8 mouse cellular contexts compared by ENCODE assay signal in the genomic region with DNA sequence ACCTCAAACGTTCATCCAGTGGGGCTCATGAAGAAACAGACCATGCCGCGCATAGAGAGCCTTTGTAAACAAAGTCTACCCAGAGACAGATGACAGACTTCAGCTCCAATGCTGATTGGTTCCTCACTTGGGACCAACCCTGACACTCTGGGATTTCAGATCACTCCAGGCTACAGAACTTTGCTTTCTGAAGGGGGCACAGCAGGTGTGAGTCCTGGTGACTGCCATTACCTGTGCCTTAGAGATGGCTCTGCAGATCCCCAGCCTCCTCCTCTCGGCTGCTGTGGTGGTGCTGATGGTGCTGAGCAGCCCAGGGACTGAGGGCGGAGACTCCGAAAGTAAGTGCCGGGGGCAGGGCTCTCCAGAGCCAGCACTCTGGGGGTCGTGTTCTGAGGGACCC. TPM values are rescaled to one million over a fixed set of nuclear protein-coding genes. Genes with fewer than 3 reads are reported as not detected.
DNase-seq lines count a peak whose midpoint lies in the region; ATAC-seq and TF ChIP-seq lines count a peak whose summit lies in the region.

No protein-coding gene starts in this region.

- 0 out of 2 replicates have a peak, but pooled peaks cover 6% of the 10 kb centered on the region for H3K4me1 ChIP-seq in embryonic facial prominence, embryonic 12.5 days
- H3K4me1 ChIP-seq in heart, embryonic 11.5 days (ENCODE audit: control insufficient read depth, insufficient read depth, low read length), result no peaks in the 10 kb centered on the region; the same call in 1 of the 2 replicates
- peaks cover 12% of the 10 kb centered on the region; the same call in 1 of the 2 replicates for H3K4me1 ChIP-seq in kidney, embryonic 14.5 days (ENCODE audit: control insufficient read depth, insufficient read depth, low read length)
- 0 out of 2 replicates have a peak, but pooled peaks cover 3% of the 10 kb centered on the region for H3K4me1 ChIP-seq in limb, embryonic 14.5 days (ENCODE audit: control insufficient read depth, insufficient read depth, low read length)
- H3K4me1 ChIP-seq in midbrain, embryonic 15.5 days, result peaks cover 22% of the 10 kb centered on the region

- H3K4me2 ChIP-seq in embryonic facial prominence, embryonic 12.5 days (replicated peaks), result peak overlapping the region; percentile 95
- peak overlapping the region; percentile 97 for H3K4me2 ChIP-seq in heart, embryonic 11.5 days
- H3K4me2 ChIP-seq in kidney, embryonic 14.5 days (replicated peaks; ENCODE audit: low read depth, low read length), result peak overlapping the region; percentile 83
- peak overlapping the region; percentile 75 for H3K4me2 ChIP-seq in limb, embryonic 14.5 days (replicated peaks; ENCODE audit: low read depth, low read length, severe bottlenecking)
- peak overlapping the region; percentile 98 for H3K4me2 ChIP-seq in midbrain, embryonic 15.5 days

- no peak overlapping the region for H3K27ac ChIP-seq in embryonic facial prominence, embryonic 12.5 days
- no peak overlapping the region for H3K27ac ChIP-seq in heart, embryonic 11.5 days (ENCODE audit: low read depth, low read length)
- no peak overlapping the region for H3K27ac ChIP-seq in kidney, embryonic 14.5 days (ENCODE audit: low read depth, low read length)
- no peak overlapping the region for H3K27ac ChIP-seq in limb, embryonic 14.5 days (replicated peaks; ENCODE audit: low read depth, low read length)
- H3K27ac ChIP-seq in midbrain, embryonic 15.5 days, result no peak overlapping the region

- DNase-seq in 416B (ENCODE audit: low read depth), result peak; percentile 45
- peak; percentile 49 for DNase-seq in adrenal gland, postnatal 25 days
- DNase-seq in limb, embryonic 14.5 days (ENCODE audit: low spot score), result peak; percentile 89
- DNase-seq in spleen, postnatal 14 days (ENCODE audit: low spot score in 2 of 2), result peak; percentile 47 to 71

- WGBS in embryonic facial prominence, embryonic 12.5 days, result 1% methylated on average over 8 of the region's 8 CpGs
- 0% methylated on average over 8 of the region's 8 CpGs for WGBS in heart, embryonic 11.5 days (ENCODE audit: insufficient replicate concordance)
- 2% methylated on average over 8 of the region's 8 CpGs for WGBS in kidney, embryonic 14.5 days
- under 1% methylated on average over 8 of the region's 8 CpGs for WGBS in limb, embryonic 14.5 days
- WGBS in midbrain, embryonic 15.5 days, result 2% methylated on average over 8 of the region's 8 CpGs

- peak overlapping the region; percentile 53 for H3K4me3 ChIP-seq in embryonic facial prominence, embryonic 12.5 days
- H3K4me3 ChIP-seq in heart, embryonic 11.5 days (ENCODE audit: low read depth, low read length), result peak overlapping the region; percentile 61
- H3K4me3 ChIP-seq in kidney, embryonic 14.5 days (ENCODE audit: low read length), result peak overlapping the region; percentile 46
- H3K4me3 ChIP-seq in limb, embryonic 14.5 days (replicated peaks; ENCODE audit: low read length), result peak overlapping the region; percentile 35
- peak overlapping the region; percentile 33 for H3K4me3 ChIP-seq in midbrain, embryonic 15.5 days

- no peaks in the 10 kb centered on the region for H3K36me3 ChIP-seq in embryonic facial prominence, embryonic 12.5 days
- H3K36me3 ChIP-seq in heart, embryonic 11.5 days (ENCODE audit: control insufficient read depth, insufficient read depth, low read length), result no peaks in the 10 kb centered on the region
- H3K36me3 ChIP-seq in kidney, embryonic 14.5 days (ENCODE audit: control insufficient read depth, insufficient read depth, low read length), result no peaks in the 10 kb centered on the region
- H3K36me3 ChIP-seq in limb, embryonic 14.5 days (ENCODE audit: control insufficient read depth, insufficient read depth, low read length), result no peaks in the 10 kb centered on the region
- H3K36me3 ChIP-seq in midbrain, embryonic 15.5 days (replicated peaks), result no peaks in the 10 kb centered on the region

- peaks cover 32% of the 10 kb centered on the region for H3K27me3 ChIP-seq in embryonic facial prominence, embryonic 12.5 days
- H3K27me3 ChIP-seq in heart, embryonic 11.5 days (ENCODE audit: control insufficient read depth, insufficient read depth, low read length), result peaks cover 26% of the 10 kb centered on the region
- peaks cover 13% of the 10 kb centered on the region for H3K27me3 ChIP-seq in kidney, embryonic 14.5 days (ENCODE audit: control insufficient read depth, insufficient read depth, low read length)
- H3K27me3 ChIP-seq in limb, embryonic 14.5 days (ENCODE audit: control insufficient read depth, insufficient read depth, low read length), result peaks cover 27% of the 10 kb centered on the region
- peaks cover 11% of the 10 kb centered on the region for H3K27me3 ChIP-seq in midbrain, embryonic 15.5 days (replicated peaks)

- ATAC-seq in embryonic facial prominence, embryonic 12.5 days (ENCODE audit: insufficient number of reproducible peaks, insufficient read depth, low FRiP score, low TSS enrichment), result peak; percentile 55; the same call in 1 of the 2 replicates
- ATAC-seq in heart, embryonic 11.5 days (replicated peaks; ENCODE audit: insufficient number of reproducible peaks, low FRiP score, low TSS enrichment), result peak; percentile 72
- ATAC-seq in kidney, embryonic 14.5 days (ENCODE audit: low FRiP score, low TSS enrichment), result peak; percentile 83
- peak; percentile 82 for ATAC-seq in limb, embryonic 14.5 days (ENCODE audit: low FRiP score, low read depth)
- ATAC-seq in midbrain, embryonic 15.5 days (replicated peaks), result peak; percentile 83

- H3K9ac ChIP-seq in embryonic facial prominence, embryonic 12.5 days, result peak overlapping the region; percentile 38
- H3K9ac ChIP-seq in heart, embryonic 11.5 days (ENCODE audit: low read depth, low read length), result no peak overlapping the region
- 0 out of 2 replicates have a peak overlapping the region, but pooled peaks have one; percentile 32 for H3K9ac ChIP-seq in kidney, embryonic 14.5 days (ENCODE audit: low read depth, low read length)
- no peak overlapping the region for H3K9ac ChIP-seq in limb, embryonic 14.5 days (ENCODE audit: low read depth, low read length, severe bottlenecking)
- H3K9ac ChIP-seq in midbrain, embryonic 15.5 days, result no peak overlapping the region

- TF ChIP-seq POLR2A in limb, embryonic 14.5 days (IDR thresholded peaks at IDR 0.05; ENCODE audit: borderline replicate concordance, extremely low read depth, insufficient read depth, insufficient read length), result no peak

- no peaks in the 10 kb centered on the region for H3K9me3 ChIP-seq in embryonic facial prominence, embryonic 12.5 days
- no peaks in the 10 kb centered on the region for H3K9me3 ChIP-seq in heart, embryonic 11.5 days (replicated peaks; ENCODE audit: control insufficient read depth, low read length)
- H3K9me3 ChIP-seq in kidney, embryonic 14.5 days (ENCODE audit: control insufficient read depth, low read length), result no peaks in the 10 kb centered on the region
- no peaks in the 10 kb centered on the region for H3K9me3 ChIP-seq in limb, embryonic 14.5 days (ENCODE audit: control insufficient read depth, low read length)
- H3K9me3 ChIP-seq in midbrain, embryonic 15.5 days, result no peaks in the 10 kb centered on the region

RNA-seq across cellular contexts. Expression of a gene that starts 5.6 kb away (rescaled TPM):
- 15.5 and 17.0 TPM in 2 replicates for total RNA-seq in adrenal gland, postnatal 25 days (2021)
- 2.9 and 3.4 TPM in 2 replicates for polyA plus RNA-seq in embryonic facial prominence, embryonic 12.5 days (2016; fragmentation: Nextera tagmentation; extraction: Ambion mirVana)
- 11.7 and 13.5 TPM in 2 replicates for polyA plus RNA-seq in heart, embryonic 11.5 days (2014; fragmentation: Nextera tagmentation; extraction: Ambion mirVana)
- 21.7 and 22.9 TPM in 2 replicates for polyA plus RNA-seq in kidney, embryonic 14.5 days (2014; fragmentation: Nextera tagmentation; extraction: Ambion mirVana)
- polyA plus RNA-seq in limb, embryonic 14.5 days (2012; rRNA removed), result 4.8 and 5.6 TPM in 2 replicates
- 7.6 and 8.0 TPM in 2 replicates for polyA plus RNA-seq in limb, embryonic 14.5 days (2014; fragmentation: Nextera tagmentation; extraction: Ambion mirVana)
- 1.4 and 2.3 TPM in 2 replicates for polyA plus RNA-seq in midbrain, embryonic 15.5 days (2015; fragmentation: Nextera tagmentation; extraction: Ambion mirVana)

RNA-seq across cellular contexts. Expression of a gene that starts 24.4 kb away (rescaled TPM):
- total RNA-seq in adrenal gland, postnatal 25 days (2021), result 0.43 TPM in 1 of 2 replicates, not detected in the other
- not detected in 2 replicates for polyA plus RNA-seq in embryonic facial prominence, embryonic 12.5 days (2016; fragmentation: Nextera tagmentation; extraction: Ambion mirVana)
- polyA plus RNA-seq in heart, embryonic 11.5 days (2014; fragmentation: Nextera tagmentation; extraction: Ambion mirVana), result not detected in 2 replicates
- not detected in 2 replicates for polyA plus RNA-seq in kidney, embryonic 14.5 days (2014; fragmentation: Nextera tagmentation; extraction: Ambion mirVana)
- polyA plus RNA-seq in limb, embryonic 14.5 days (2012; rRNA removed), result 0.06 and 0.23 TPM in 2 replicates
- 0.11 TPM in 1 of 2 replicates, not detected in the other for polyA plus RNA-seq in limb, embryonic 14.5 days (2014; fragmentation: Nextera tagmentation; extraction: Ambion mirVana)
- polyA plus RNA-seq in midbrain, embryonic 15.5 days (2015; fragmentation: Nextera tagmentation; extraction: Ambion mirVana), result 0.06 and 0.18 TPM in 2 replicates

RNA-seq across cellular contexts. Expression of a gene that starts 24.6 kb away (rescaled TPM):
- total RNA-seq in adrenal gland, postnatal 25 days (2021), result 14.2 and 19.2 TPM in 2 replicates
- polyA plus RNA-seq in embryonic facial prominence, embryonic 12.5 days (2016; fragmentation: Nextera tagmentation; extraction: Ambion mirVana), result 0.19 TPM in 1 of 2 replicates, not detected in the other
- not detected in 2 replicates for polyA plus RNA-seq in heart, embryonic 11.5 days (2014; fragmentation: Nextera tagmentation; extraction: Ambion mirVana)
- polyA plus RNA-seq in kidney, embryonic 14.5 days (2014; fragmentation: Nextera tagmentation; extraction: Ambion mirVana), result 2.7 TPM in 2 replicates
- polyA plus RNA-seq in limb, embryonic 14.5 days (2012; rRNA removed), result 2.0 and 2.9 TPM in 2 replicates
- polyA plus RNA-seq in limb, embryonic 14.5 days (2014; fragmentation: Nextera tagmentation; extraction: Ambion mirVana), result 4.1 and 4.5 TPM in 2 replicates
- polyA plus RNA-seq in midbrain, embryonic 15.5 days (2015; fragmentation: Nextera tagmentation; extraction: Ambion mirVana), result 0.30 and 0.61 TPM in 2 replicates

RNA-seq across cellular contexts. Expression of a gene that starts 42.6 kb away (rescaled TPM):
- total RNA-seq in adrenal gland, postnatal 25 days (2021), result 14.0 and 18.1 TPM in 2 replicates
- 1.4 and 1.5 TPM in 2 replicates for polyA plus RNA-seq in embryonic facial prominence, embryonic 12.5 days (2016; fragmentation: Nextera tagmentation; extraction: Ambion mirVana)
- 1.5 and 2.3 TPM in 2 replicates for polyA plus RNA-seq in heart, embryonic 11.5 days (2014; fragmentation: Nextera tagmentation; extraction: Ambion mirVana)
- polyA plus RNA-seq in kidney, embryonic 14.5 days (2014; fragmentation: Nextera tagmentation; extraction: Ambion mirVana), result 5.9 and 7.1 TPM in 2 replicates
- 1.6 and 2.4 TPM in 2 replicates for polyA plus RNA-seq in limb, embryonic 14.5 days (2012; rRNA removed)
- 3.4 and 4.6 TPM in 2 replicates for polyA plus RNA-seq in limb, embryonic 14.5 days (2014; fragmentation: Nextera tagmentation; extraction: Ambion mirVana)
- 2.9 and 3.1 TPM in 2 replicates for polyA plus RNA-seq in midbrain, embryonic 15.5 days (2015; fragmentation: Nextera tagmentation; extraction: Ambion mirVana)

RNA-seq across cellular contexts. Expression of a gene that starts 59.7 kb away (rescaled TPM):
- total RNA-seq in adrenal gland, postnatal 25 days (2021), result 43.1 and 56.6 TPM in 2 replicates
- polyA plus RNA-seq in embryonic facial prominence, embryonic 12.5 days (2016; fragmentation: Nextera tagmentation; extraction: Ambion mirVana), result 1.3 and 2.3 TPM in 2 replicates
- 0.44 and 1.4 TPM in 2 replicates for polyA plus RNA-seq in heart, embryonic 11.5 days (2014; fragmentation: Nextera tagmentation; extraction: Ambion mirVana)
- polyA plus RNA-seq in kidney, embryonic 14.5 days (2014; fragmentation: Nextera tagmentation; extraction: Ambion mirVana), result 1.2 and 1.8 TPM in 2 replicates
- polyA plus RNA-seq in limb, embryonic 14.5 days (2012; rRNA removed), result 2.9 and 3.0 TPM in 2 replicates
- 2.3 and 2.4 TPM in 2 replicates for polyA plus RNA-seq in limb, embryonic 14.5 days (2014; fragmentation: Nextera tagmentation; extraction: Ambion mirVana)
- 1.7 and 2.2 TPM in 2 replicates for polyA plus RNA-seq in midbrain, embryonic 15.5 days (2015; fragmentation: Nextera tagmentation; extraction: Ambion mirVana)

Comparison
In these comparisons a context has a peak if more than half of its experiments do, and no peak if none do; other contexts are left out.
1. H3K9ac ChIP-seq: peak in embryonic facial prominence, embryonic 12.5 days (single experiment) and kidney, embryonic 14.5 days (single experiment); none in heart, embryonic 11.5 days (single experiment), limb, embryonic 14.5 days (single experiment) and midbrain, embryonic 15.5 days (single experiment).
2. Peak in every context shown above with its lines, with median percentiles within 50 percentile points of each other: DNase-seq, ATAC-seq, H3K4me2 ChIP-seq and H3K4me3 ChIP-seq.